Mouse (Mus musculus): ENCODE measurements at regions not wholly inside any gene's neighbourhood (a gene's known extent, or its start where the extent isn't known, plus 50 kb on each side); places are given as distances from the start of the nearest gene placed in this dataset.
A peak's percentile ranks its signal among the peaks of the same experiment; 100 is the strongest.

DNA sequence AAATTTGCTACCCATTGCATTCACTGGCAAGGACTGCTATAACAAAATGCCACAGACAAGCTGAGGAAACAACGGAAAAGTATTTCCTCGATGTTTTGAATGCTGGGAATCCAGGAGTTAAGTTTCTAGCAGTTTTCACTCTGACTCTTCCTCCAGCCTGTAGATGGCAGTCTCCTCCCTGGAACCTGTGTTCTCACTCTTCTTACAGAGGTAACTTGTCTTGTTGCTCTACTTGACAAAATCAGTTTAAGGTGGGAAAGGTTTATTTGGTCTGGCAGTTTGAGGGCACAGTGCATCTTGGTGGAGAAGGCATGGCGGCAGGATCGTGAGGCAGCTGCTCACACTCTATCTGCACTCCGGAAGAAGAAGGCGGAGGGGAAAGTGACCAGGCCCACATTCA, 181.3 kb upstream of the Nckap5 start:
- no peak overlapping the region for H3K27ac ChIP-seq (ENCODE audit: insufficient read depth, low read depth, low read length, poor library complexity, severe bottlenecking)
- no peaks in the 10 kb centered on the region for H3K4me1 ChIP-seq (ENCODE audit: control insufficient read depth in 2 of 2, insufficient read depth in 2 of 2, low read length in 2 of 2, poor library complexity in 1 of 2)
- H3K36me3 ChIP-seq (ENCODE audit: control insufficient read depth, insufficient read depth, low read length, poor library complexity, severe bottlenecking): no peaks in the 10 kb centered on the region
- no peak overlapping the region for H3K4me3 ChIP-seq (ENCODE audit: insufficient read depth in 1 of 2, low read depth in 1 of 2, low read length in 2 of 2, poor library complexity in 1 of 2, severe bottlenecking in 1 of 2)
- H3K9ac ChIP-seq (ENCODE audit: insufficient read depth, low read depth, low read length, poor library complexity, severe bottlenecking): no peak overlapping the region
- H3K9me3 ChIP-seq (ENCODE audit: control insufficient read depth, insufficient read depth, low read depth, low read length): no peaks in the 10 kb centered on the region
- in situ Hi-C loops (cut with MboI; ENCODE audit: low sequenced_read_pairs in 2 of 2, unreplicated experiment in 2 of 2): loop anchor here in 1 of 2 experiments (25.0 kb wide), 1 partner anchor 450 kb away; no protein-coding TSS in a partner anchor
- TF ChIP-seq ZNF384 (IDR thresholded peaks at IDR 0.05; ENCODE audit: low read depth, low read length): no peak
- TF ChIP-seq MAFK (IDR thresholded peaks at IDR 0.05; ENCODE audit: insufficient read depth, low read depth, low read length): no peak
- no peak for TF ChIP-seq HCFC1 (IDR thresholded peaks at IDR 0.05; ENCODE audit: borderline replicate concordance, insufficient read depth, low read length)
- TF ChIP-seq ZC3H11A (IDR thresholded peaks at IDR 0.05; ENCODE audit: borderline replicate concordance, low read depth, low read length): peak; percentile 55; the same call in 1 of the 2 replicates
- TF ChIP-seq CHD2 (IDR thresholded peaks at IDR 0.05; ENCODE audit: low read depth, low read length): no peak
- no peak for DNase-seq (ENCODE audit: low read depth, low spot score)

GRCm38 (mm10) chr1:127009699-127010098, 179.1 kb upstream of the Nckap5 start:
- in situ Hi-C loops (cut with MboI; ENCODE audit: low sequenced_read_pairs in 2 of 2, unreplicated experiment in 2 of 2): loop anchor here in 1 of 2 experiments (25.0 kb wide), 1 partner anchor 453 kb away; no protein-coding TSS in a partner anchor
- H3K9ac ChIP-seq (ENCODE audit: insufficient read depth, low read depth, low read length, poor library complexity, severe bottlenecking): no peak overlapping the region
- H3K36me3 ChIP-seq (ENCODE audit: control insufficient read depth, insufficient read depth, low read length, poor library complexity, severe bottlenecking): no peaks in the 10 kb centered on the region
- TF ChIP-seq ZNF384 (IDR thresholded peaks at IDR 0.05; ENCODE audit: low read depth, low read length) (no peak), CHD2 (IDR thresholded peaks at IDR 0.05; ENCODE audit: low read depth, low read length) (no peak), ZC3H11A (IDR thresholded peaks at IDR 0.05; ENCODE audit: borderline replicate concordance, low read depth, low read length) (no peak), MAFK (IDR thresholded peaks at IDR 0.05; ENCODE audit: insufficient read depth, low read depth, low read length) (no peak), HCFC1 (IDR thresholded peaks at IDR 0.05; ENCODE audit: borderline replicate concordance, insufficient read depth, low read length) (no peak)
- DNase-seq (ENCODE audit: low read depth, low spot score): no peak
- no peaks in the 10 kb centered on the region for H3K4me1 ChIP-seq (ENCODE audit: control insufficient read depth in 2 of 2, insufficient read depth in 2 of 2, low read length in 2 of 2, poor library complexity in 1 of 2)
- no peaks in the 10 kb centered on the region for H3K9me3 ChIP-seq (ENCODE audit: control insufficient read depth, insufficient read depth, low read depth, low read length)
- H3K4me3 ChIP-seq (ENCODE audit: insufficient read depth in 1 of 2, low read depth in 1 of 2, low read length in 2 of 2, poor library complexity in 1 of 2, severe bottlenecking in 1 of 2): no peak overlapping the region
- no peak overlapping the region for H3K27ac ChIP-seq (ENCODE audit: insufficient read depth, low read depth, low read length, poor library complexity, severe bottlenecking)

DNA sequence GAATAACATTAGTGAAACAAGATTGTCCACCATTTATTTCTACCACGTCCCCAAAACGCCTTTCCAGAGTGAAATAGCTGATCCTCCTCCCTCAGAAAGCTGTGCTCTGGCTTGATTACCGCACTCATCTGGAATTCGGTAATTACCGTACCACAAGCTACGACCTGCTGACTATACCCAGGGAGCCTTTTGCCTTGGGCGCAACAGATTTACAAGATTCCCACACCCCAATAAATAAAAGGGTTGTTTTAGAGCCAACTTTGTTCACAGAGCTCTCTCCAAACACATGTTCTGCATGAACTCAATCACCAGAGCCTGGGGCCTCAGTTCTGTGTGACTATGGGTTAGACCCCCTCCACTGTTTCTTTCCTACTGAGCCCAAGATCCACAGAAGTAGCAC, 171.1 kb upstream of the Nckap5 start:
- Histone ChIP-seq H3K36me3 (ENCODE audit: control insufficient read depth, insufficient read depth, low read length, poor library complexity, severe bottlenecking) (no peaks in the 10 kb centered on the region), H3K4me3 (ENCODE audit: insufficient read depth in 1 of 2, low read depth in 1 of 2, low read length in 2 of 2, poor library complexity in 1 of 2, severe bottlenecking in 1 of 2) (no peak overlapping the region), H3K27ac (ENCODE audit: insufficient read depth, low read depth, low read length, poor library complexity, severe bottlenecking) (no peak overlapping the region), H3K4me1 (ENCODE audit: control insufficient read depth in 2 of 2, insufficient read depth in 2 of 2, low read length in 2 of 2, poor library complexity in 1 of 2) (no peaks in the 10 kb centered on the region), H3K9me3 (ENCODE audit: control insufficient read depth, insufficient read depth, low read depth, low read length) (no peaks in the 10 kb centered on the region), H3K9ac (ENCODE audit: insufficient read depth, low read depth, low read length, poor library complexity, severe bottlenecking) (no peak overlapping the region)
- in situ Hi-C loops (cut with MboI; ENCODE audit: low sequenced_read_pairs in 2 of 2, unreplicated experiment in 2 of 2): loop anchor here in 1 of 2 experiments (25.0 kb wide), 1 partner anchor 461 kb away; no protein-coding TSS in a partner anchor
- no peak for TF ChIP-seq HCFC1 (IDR thresholded peaks at IDR 0.05; ENCODE audit: borderline replicate concordance, insufficient read depth, low read length)
- no peak for TF ChIP-seq ZNF384 (IDR thresholded peaks at IDR 0.05; ENCODE audit: low read depth, low read length)
- TF ChIP-seq MAFK (IDR thresholded peaks at IDR 0.05; ENCODE audit: insufficient read depth, low read depth, low read length): no peak
- no peak for TF ChIP-seq CHD2 (IDR thresholded peaks at IDR 0.05; ENCODE audit: low read depth, low read length)
- no peak for TF ChIP-seq ZC3H11A (IDR thresholded peaks at IDR 0.05; ENCODE audit: borderline replicate concordance, low read depth, low read length)
- DNase-seq (ENCODE audit: low read depth, low spot score): no peak

- TF ChIP-seq ZC3H11A (IDR thresholded peaks at IDR 0.05; ENCODE audit: borderline replicate concordance, low read depth, low read length) (peak; percentile 53; the same call in 1 of the 2 replicates), CHD2 (IDR thresholded peaks at IDR 0.05; ENCODE audit: low read depth, low read length) (no peak), ZNF384 (IDR thresholded peaks at IDR 0.05; ENCODE audit: low read depth, low read length) (no peak)
- peak; percentile 40 for DNase-seq (ENCODE audit: low read depth, low spot score)
- Histone ChIP-seq H3K9me3 (ENCODE audit: control insufficient read depth, insufficient read depth, low read depth, low read length) (no peaks in the 10 kb centered on the region), H3K9ac (ENCODE audit: insufficient read depth, low read depth, low read length, poor library complexity, severe bottlenecking) (no peak overlapping the region), H3K4me3 (ENCODE audit: insufficient read depth in 1 of 2, low read depth in 1 of 2, low read length in 2 of 2, poor library complexity in 1 of 2, severe bottlenecking in 1 of 2) (no peak overlapping the region), H3K27ac (ENCODE audit: insufficient read depth, low read depth, low read length, poor library complexity, severe bottlenecking) (no peak overlapping the region), H3K4me1 (ENCODE audit: control insufficient read depth in 2 of 2, insufficient read depth in 2 of 2, low read length in 2 of 2, poor library complexity in 1 of 2) (no peaks in the 10 kb centered on the region), H3K36me3 (ENCODE audit: control insufficient read depth, insufficient read depth, low read length, poor library complexity, severe bottlenecking) (no peaks in the 10 kb centered on the region)
- in situ Hi-C loops (cut with MboI; ENCODE audit: low sequenced_read_pairs in 2 of 2, unreplicated experiment in 2 of 2): no loop called here
Measured at GRCm38 (mm10) chr1:126993061-126993640, 162.6 kb upstream of the Nckap5 start.

Data from ES-E14 (cell line).